Mouse (Mus musculus) layer of hippocampus, postnatal 10 days (tissue): Measurements from ENCODE around the gene Hspb2. TPM values are rescaled to one million over a fixed set of nuclear protein-coding genes. Genes with fewer than 3 reads are reported as not detected.
A peak's percentile ranks its signal among the peaks of the same experiment; 100 is the strongest.

Source experiments
- DNase-seq, 2 experiments: peaks; one replicate each; pipeline ENCODE4 v3.0.0; 2021; ENCODE audit warnings: low spot score in 2 of 2
- long read RNA-seq: library from polyadenylated mRNA; stranded (forward); transcript quantifications from one replicate; pipeline ENCODE4 v2.0.0, GENCODE M21; 2023
- total RNA-seq, 2 experiments: library from RNA; stranded (reverse); gene quantifications; 2 replicates each; pipeline ENCODE4 v1.2.3; 2021

Hspb2 gene
- total RNA-seq: 1 to 10 TPM in 1 of 2 experiments, under 1 TPM in 1; 0.85 to 1.1 TPM
- long read RNA-seq, partial matches to known transcripts: 0 of 1 reads
- long read RNA-seq, other reads (novel, unspliced or antisense): 0 of 1 reads

DNA sequence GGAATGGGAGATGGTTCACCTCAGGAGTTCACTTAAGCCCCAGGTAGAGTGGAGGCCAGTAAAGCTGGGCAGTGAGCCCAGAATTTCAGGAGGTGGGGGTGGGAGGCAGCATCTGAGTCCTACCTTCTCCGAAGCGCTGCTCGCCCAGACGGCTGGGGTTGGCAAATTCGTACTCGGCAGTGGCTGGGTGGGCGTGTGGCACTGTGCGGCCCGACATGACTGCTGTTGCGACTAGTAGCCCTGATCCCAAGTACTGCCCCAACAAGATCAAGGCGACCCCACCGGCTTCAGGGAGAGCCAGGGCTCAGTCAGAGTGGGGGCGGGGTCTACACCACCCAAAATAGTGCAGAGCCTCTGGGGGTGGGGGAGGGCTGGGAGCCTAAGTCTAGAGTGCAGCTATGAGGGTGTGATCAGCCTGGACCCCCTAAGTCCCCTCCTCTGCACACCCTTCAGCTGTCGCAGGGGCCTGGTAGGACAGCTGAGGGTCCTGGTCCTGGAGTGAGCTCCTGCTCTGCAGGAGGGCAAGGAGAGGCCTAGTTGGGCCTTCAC lies at the start of gene Hspb2:
TSS of gene Hspb2 (minus strand) at position 301 of the 549 bp plus-strand sequence.
- DNase-seq: no peak

DNA sequence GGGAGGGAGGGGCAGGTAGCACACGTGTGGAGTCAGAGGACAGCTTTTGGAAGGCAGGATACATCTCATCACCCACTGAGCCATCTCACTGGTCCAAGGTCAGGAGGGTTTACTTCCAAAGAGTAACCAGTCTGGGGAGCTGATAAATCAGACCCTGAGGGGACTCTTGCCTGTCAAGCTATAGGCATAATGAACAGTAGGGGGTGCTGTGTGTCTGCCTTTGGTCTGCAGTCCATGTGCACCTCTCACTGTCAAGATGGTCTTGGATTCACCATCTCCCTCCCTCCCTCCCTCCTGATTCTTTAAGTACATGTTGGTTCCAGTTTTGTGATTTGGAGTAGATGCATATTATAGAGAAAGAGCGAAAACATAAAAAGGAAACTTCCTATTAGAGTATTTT lies 48.8 kb upstream of the Hspb2 start:
- peak; percentile 39 to 46 for DNase-seq

DNA sequence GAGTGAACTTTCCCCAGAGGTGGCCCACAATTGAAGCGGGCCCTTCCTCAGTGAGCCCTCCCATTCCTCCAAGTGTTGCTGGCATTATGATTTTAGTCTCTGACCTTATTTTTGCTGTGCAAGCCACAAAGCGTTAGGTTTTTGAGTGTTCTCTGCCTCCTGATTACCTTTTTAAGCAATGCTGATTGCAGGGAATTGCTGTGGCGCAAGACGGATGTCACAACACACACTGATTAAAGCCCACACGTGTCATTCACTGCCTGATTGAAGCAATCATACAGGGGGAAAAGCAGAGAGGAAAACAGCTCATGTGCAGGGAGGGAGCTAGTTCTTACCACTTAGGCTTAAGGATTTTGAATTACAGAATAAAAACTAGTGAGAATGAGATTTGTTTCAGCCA lies 46.2 kb upstream of the Hspb2 start:
- DNase-seq: no peak

DNA sequence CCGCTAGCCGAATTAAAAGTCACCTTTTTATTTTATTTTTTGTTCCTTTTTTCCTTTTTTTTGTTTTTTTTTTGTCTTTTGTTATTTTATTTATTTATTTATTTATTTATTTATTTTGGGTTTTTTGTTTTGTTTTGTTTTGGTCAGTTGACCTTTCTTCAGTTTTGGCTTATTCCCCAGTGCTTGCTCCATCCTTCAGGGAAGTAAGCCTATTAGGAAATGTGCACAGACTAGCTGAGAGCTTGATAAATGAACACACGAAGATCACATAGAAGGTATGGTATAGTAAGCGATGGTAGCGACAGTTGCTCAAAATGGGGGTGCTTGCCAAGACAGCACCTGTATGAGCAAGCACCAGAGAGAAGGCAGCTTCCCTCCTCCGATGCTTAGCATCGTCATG lies 45.5 kb upstream of the Hspb2 start:
- DNase-seq: no peak

DNA sequence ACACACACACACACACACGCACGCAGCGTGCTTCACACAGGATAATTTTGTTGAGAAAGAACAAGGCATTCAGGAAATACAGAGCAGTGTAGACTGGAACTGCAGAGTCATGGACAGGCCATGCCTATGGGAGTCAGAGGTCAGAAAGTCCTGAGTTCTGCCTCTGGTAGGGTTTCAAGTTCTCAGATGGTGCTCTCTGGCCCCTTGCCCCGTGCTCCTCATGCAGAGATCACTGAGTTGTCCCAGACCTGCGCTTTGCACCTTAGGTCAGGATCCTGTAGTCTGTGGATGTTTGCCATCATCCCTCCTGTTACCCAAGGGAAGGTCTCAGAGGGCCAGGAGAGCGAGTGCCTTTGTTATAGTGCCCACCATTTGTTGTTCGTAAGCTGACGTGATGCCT lies 44.6 kb upstream of the Hspb2 start:
- no peak for DNase-seq

DNA sequence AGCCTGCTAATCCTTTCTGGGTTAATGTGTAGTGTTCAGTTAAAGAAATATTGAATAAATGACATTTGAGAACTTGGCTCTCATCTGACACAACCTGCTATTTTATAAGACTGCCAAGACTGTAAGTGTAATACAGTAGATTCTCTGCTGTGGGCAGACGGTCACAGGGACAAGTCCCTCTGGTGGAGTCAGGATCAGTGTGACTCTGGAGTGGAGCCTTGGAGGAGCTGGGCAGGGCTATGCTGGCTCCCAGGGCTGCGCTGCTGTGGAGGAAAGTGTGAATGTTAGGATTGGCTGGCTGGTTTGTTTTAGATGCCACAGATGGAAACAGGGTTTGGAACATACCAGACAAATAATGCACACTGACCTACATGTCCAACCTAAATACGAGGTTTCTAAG lies 43.1 kb upstream of the Hspb2 start:
- DNase-seq: no peak

DNA sequence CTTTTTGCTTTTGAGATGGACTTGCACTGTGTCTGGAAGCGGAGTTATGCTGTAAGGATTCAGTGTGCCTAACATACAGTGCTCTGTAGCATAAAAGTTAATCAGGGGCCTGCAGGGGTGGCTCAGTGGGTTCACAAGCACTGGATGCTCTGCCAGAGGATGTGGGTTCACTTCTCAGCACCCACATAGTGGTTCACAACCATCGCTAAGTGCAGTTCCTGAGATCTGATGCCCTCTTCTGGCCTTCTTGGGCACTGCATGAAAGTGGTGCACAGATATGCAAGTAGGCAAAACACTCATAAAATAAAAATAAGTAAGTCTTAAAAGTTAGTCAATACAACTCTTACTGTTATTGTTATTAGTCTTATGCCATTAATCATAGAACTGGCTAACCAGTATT lies 30.0 kb upstream of the Hspb2 start:
- DNase-seq: peak; percentile 48 to 50

DNA sequence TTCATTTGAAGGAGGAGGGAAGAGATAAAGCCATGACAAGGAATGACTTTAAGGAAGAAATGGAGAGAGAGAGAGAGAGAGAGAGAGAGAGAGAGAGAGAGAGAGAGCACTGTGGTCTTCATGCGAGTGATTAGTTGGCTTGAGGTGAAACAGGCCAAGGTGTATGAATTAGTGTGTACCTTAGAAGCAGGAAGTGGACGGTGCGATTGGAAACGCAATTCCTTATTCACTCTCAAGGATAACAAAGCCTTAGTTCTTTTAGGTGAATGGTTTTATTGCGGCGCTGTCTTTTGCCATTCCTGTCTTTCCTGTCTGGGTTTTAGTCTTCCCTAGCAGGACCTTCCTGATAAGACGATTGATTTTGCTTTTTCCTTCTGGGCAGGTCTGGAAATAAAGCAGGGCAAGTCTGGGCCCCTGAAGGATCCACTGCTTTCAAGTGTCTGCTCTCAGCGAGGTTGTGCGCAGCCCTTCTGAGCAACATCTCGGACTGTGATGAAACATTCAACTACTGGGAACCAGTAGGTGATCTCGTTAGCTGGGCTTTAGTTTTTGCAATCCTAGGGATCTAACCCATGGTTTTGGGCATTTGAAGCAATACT lies 24.1 kb upstream of the Hspb2 start:
- DNase-seq: no peak

DNA sequence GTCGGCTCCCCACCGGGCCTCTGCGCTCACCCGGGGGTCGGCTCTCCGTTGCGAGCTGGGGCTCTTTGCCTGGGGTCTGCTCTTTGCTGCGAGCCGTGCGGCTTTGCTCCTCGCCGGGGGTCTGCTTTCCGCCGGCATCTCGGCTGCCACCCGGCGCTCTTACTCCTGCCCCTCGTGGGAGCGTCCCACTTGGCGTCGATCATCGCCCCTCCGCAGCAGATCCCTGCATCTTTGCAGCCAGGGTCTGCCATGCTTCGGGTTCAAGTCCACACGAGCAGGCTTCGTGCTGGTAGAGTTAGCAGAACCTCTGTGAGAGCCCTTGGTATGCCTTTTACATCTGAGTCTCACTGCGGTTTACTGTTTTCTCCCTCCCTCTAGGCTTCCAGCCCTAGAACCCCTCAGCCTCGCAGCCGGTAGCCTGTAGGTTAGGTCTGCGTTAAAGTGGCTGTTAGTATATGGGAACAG lies 23.5 kb upstream of the Hspb2 start:
- DNase-seq: peak; percentile 34 to 40

DNA sequence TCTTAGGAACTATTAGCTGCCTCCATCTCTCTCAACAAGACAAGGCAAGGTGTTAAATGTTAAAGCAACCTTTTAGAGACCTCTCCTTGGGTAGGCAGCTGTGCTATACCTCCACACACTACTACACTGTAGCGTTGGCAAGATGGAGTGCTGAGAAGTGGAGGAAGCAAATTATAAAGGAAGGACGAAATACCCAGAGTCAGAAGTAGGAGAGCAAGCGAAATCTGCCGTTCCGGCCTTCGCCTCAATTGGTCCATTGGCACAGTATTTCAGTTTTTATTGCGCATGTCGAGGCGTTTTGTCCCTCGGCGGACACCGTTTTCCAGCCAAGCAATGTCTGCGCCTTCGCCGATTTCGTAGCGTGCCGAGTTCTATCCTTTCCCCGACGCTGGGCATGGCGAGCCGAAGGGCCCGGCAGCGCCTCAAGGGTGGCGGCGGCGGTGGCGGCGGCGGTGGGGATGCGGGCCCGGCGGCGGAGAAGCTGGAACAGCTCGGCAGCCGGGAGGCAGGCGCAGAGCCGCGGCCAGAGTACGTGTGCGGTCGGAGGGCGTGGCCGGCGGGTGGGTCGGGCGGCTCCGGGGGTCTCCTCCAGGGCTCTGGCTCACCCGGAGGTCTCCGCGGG lies 22.9 kb upstream of the Hspb2 start, which contains the start of the genes Alg9 and 1110032A03Rik:
TSS of gene Alg9 (plus strand) at position 29 of the 622 bp plus-strand sequence.
TSS of gene 1110032A03Rik (minus strand) at position 530 of the 622 bp plus-strand sequence.
- DNase-seq: peak; percentile 90 to 93

DNA sequence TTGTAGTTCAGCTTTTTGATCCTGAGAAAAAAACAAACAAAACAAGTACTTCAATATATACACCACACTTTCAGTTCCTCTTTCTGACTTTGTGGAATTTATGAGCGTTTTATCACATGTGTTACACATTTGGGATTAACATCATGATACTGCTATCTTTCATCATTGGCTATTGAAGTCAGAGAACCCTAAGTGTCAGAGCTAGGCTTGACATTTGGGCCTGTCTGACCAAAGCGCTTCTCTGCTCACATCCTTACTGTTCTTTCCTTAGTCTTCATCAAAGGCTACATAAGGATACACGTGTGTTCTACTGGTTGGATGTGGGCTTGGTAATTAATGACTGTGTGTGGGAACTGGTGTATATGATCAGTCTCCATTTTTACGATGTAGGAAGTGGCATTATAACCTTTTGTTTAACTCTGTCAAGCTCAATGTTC lies 21.9 kb upstream of the Hspb2 start:
- DNase-seq: no peak

DNA sequence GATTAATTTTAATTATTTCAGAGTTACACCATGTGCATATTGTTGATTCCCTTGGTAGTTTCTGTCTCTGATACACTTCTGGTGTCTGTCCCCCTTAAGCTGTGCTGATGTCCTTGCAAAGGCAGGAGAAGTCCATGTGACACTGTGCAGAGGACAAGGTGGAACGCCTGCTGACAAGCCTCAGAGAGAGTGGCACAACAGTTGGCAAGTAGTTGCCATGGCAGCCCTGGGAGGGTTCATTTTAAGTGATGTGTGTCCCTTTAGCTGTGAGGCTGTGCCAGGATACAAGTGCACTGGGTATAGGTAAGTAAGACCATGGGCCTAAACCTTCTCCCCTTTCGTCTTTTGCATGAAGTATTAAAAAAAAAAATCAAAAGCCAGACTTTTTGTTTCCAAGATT lies 17.9 kb upstream of the Hspb2 start:
- no peak for DNase-seq

DNA sequence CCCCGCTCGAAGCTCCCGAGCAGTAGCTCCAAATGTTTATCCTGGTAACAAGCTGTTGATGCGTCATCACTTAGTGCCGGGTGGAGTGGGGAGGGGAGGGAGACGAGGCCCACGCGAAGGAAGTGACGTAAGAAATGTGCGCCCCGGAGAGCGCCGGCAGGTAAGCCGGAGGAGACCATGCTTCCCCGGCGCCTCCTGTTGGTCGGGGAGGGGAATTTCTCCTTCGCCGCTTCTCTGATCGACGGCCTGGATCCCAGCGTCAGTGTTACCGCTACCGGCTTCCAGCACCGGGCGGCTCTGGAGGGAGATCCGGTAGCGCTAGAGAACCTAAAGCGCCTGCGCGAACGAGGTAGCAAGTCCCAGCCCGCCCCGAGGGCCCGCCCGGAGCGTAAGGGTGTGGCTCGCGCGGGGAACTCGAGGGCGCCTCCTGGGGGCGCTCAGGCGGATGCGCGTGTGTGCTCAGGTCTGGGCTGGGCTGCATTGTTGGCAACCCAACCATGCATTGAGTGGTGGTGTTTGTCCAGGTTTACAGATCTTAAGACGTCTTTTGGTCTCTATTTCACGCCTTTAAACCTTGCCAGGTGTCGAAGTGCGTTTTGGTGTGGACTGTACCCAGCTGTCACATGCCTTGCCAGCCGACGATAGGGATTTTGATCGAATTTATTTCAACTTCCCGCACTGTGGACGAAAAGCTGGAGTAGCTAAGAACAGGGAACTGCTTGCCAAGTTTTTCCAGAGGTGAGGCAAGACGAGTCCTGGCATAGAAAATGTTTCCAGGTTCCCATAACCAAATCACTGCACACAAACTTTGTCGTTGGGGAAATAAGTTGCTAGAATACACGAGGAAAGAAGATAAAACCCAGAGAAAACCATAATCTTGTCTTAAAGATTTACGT lies 16.2 kb upstream of the Hspb2 start, which contains the start of gene Fdxacb1:
TSS of gene Fdxacb1 (plus strand) at position 130 of the 896 bp plus-strand sequence.
- DNase-seq: peak; percentile 98

DNA sequence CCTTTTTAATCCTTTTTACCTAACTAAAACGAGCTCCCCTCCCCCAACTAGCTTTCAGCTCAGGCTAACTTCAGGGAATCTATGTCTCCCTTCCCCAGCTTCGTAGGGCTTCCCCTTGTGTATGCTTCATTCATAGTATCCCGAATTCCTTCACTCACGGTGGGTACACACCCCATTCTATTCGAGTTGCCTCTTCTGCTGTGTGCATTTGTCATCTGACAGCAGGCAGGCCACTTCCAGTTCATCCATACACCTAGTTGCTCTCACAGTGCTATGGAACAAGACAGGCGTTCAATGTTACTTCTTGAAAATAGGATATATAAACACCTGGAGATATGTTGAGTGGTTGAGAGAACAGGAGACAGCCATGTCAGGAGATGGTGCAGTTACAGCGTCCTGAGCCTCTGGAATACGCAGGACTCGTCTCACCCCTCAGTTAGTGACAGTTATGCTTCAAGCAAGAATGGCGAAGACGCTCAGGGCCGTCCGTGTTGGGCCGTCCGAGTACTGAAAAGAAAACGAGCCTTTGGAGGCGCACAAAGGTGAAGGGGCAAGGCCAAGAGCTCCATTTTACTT lies 15.5 kb upstream of the Hspb2 start:
- DNase-seq: no peak

DNA sequence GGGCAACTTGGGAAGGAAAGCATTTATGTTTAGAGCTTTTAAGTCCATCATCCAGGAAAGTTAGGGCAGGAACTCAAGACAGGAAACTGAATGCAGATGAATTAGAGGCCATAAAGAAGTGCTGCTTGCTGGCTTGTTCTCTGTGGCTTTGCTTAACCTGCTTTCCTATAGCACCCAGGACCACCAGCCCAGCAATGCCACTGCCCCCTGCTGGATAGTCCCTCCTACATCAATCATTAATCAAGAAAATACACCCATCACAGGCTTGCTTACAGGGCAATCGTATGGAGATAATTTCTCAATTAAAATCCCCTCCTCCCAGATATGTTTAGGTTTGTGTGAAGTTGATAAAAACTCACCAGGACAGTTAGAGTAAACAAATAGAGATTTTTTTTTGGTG lies 11.2 kb upstream of the Hspb2 start:
- DNase-seq: peak in 1 of 2 experiments; percentile 58

DNA sequence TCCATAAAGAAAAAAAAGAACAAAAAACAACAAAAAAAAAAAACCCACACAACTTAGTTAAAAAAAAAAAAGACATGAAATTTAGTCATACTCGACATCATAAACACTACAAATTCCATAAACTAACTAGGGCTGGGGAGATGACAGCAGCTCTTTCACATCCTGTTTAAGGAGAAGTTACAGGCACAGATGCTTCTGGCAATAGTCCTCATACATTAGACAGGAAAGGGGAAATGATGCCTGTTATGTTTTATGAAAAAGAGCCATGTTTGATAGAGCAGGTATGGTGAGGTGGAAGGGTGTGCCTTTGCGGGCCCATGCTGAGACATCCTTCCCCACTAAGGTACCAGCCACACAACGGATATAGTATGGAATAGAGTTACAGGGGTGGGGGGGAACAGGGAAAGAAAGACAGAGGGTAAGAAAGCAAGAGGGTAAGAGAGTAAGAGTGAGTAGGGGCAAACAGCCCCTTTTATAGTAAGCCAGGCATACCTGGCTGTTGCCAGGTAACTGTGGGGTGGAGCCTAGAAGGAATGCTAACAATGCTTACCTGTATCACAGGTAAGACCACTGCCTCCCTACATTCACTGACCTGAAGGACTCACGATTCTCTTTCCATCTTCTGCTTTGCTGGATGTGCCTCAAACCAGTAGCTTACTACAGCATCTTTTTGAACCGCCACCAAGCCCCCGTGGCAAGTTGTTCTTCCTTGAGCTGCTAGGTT lies 9.5 kb upstream of the Hspb2 start:
- no peak for DNase-seq

DNA sequence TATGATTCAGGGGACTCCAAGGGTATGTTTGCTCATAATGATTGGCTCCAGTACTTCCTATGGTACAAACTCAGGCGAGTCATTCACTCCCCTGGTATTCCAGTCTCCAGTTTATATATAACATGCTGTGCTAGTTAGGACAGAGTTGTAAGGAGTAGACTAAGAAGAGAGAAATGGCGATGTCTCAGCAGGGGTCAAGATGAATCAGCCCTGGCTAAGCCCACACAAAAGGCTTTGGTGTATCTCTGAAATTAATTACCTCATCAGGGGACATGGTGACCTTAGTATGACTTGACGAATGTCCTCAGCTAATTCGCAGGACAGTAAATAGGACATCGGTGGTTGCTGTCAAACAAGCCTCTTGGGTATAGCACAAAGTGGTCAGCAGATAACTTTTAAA lies 4.6 kb upstream of the Hspb2 start:
- no peak for DNase-seq

DNA sequence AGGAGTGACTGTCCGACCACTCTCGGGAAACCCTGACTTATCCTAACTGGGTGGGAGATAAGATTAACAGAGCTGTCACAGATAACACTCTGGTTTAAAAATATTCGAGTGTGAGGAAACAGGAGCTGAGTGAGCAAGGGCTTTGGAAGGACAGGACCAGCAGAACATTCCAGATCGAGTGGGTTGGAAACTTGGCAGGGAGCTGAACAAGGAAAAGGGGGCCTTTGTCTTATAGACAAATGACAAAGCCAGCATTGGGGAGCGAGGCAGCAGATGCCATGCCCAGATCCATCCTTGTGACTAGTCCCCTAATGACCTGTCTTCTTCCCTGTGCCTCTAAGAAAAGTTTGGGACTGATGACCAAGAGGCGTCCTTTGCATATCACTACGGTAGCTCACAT lies 1.8 kb upstream of the Hspb2 start:
- no peak for DNase-seq

DNA sequence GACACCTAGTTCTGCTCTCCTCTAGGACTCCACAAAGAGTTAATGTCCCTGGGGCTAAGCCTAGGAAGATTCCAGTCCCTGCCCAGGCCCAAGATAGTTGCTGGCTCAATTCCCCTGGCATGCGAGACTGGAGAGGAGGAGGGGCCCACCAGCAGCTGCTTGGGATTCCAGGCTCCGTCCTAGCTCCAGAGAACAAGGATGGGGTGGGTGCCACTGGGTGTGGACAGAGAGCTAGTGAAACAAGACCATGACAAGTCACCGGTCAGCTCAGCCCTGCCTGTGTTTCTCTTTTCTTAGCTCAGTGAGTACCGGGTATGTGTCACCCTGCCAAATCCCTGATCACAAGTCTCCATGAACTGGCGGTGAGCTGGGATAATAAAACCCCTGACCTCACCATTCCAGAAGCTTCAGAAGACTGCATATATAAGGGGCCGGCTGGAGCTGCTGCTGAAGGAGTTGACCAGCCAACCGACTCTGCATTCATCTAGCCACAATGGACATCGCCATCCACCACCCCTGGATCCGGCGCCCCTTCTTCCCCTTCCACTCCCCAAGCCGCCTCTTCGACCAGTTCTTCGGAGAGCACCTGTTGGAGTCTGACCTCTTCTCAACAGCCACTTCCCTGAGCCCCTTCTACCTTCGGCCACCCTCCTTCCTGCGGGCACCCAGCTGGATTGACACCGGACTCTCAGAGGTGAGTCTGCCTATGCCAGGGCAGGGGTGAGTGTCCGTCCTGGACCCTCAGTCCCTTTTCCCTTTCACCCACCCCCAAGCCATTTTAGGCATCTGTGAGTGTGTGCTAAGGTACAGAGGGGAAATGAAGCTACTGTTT lies 846 bp upstream of the Hspb2 start:
- peak; percentile 67 for DNase-seq
